Comparison of ENCODE assay signal across 10 mouse cellular contexts in genomic region chr4:103326994-103327393, GRCm38 (mm10). TPM values are rescaled to one million over a fixed set of nuclear protein-coding genes. Genes with fewer than 3 reads are reported as not detected.
DNase-seq lines count a peak whose midpoint lies in the region; TF ChIP-seq lines count a peak whose summit lies in the region.
"Had no signal": no experiment of that assay in that cellular context is flagged by ENCODE, and none has a peak within 500 bp of the region (broad histone marks: within the 10 kb centered on the region; RNA-seq: fewer than 3 reads in every experiment).

No protein-coding gene starts in this region.

- H3K4me1 ChIP-seq in bone marrow, adult 2 months (ENCODE audit: control insufficient read depth, insufficient read depth, low read length): no peaks in the 10 kb centered on the region; the same call in 1 of the 2 replicates

- H3K27ac ChIP-seq in bone marrow, adult 2 months (ENCODE audit: control insufficient read depth, insufficient read depth, low read depth, low read length, poor library complexity): no peak overlapping the region
- H3K27ac ChIP-seq: heart, embryonic 15.5 days; macrophage had no signal

- H3K4me3 ChIP-seq in bone marrow, adult 2 months (replicated peaks; ENCODE audit: control insufficient read depth, low read depth, low read length): no peak overlapping the region
- H3K4me3 ChIP-seq: heart, embryonic 15.5 days had no signal

- peak; percentile 59 for DNase-seq in gastrocnemius, adult 18-20 months (ENCODE audit: low spot score)
- DNase-seq in gastrocnemius, postnatal 4 days (ENCODE audit: low spot score in 2 of 2): no peak
- DNase-seq in 416B (ENCODE audit: low read depth): peak; percentile 21
- peak; percentile 43 for DNase-seq in large intestine, adult 2 months (ENCODE audit: low read depth, low spot score)
- DNase-seq in layer of hippocampus, postnatal 25 days (ENCODE audit: extremely low spot score in 1 of 2, low spot score in 1 of 2): no peak
- no peak for DNase-seq in left cerebral cortex, postnatal 36 days (ENCODE audit: low spot score in 2 of 2)
- DNase-seq in left cerebral cortex, postnatal 25 days (ENCODE audit: low spot score in 2 of 2): no peak

- no peak for TF ChIP-seq POLR2A in bone marrow, adult 2 months (IDR thresholded peaks at IDR 0.05; ENCODE audit: borderline replicate concordance, control insufficient read depth, low read depth, low read length)

- TF ChIP-seq CTCF in bone marrow, adult 2 months (IDR thresholded peaks at IDR 0.05; ENCODE audit: control insufficient read depth, insufficient read depth, low read length): peak; percentile 54

- 80% methylated on average over 3 of the region's 3 CpGs for WGBS in bone marrow, adult 2 months
- WGBS in large intestine, adult 2 months: 50% methylated on average over 3 of the region's 3 CpGs

- intact Hi-C loops in left cerebral cortex, postnatal 36 days (cut with DNase I): no loop called here
- intact Hi-C loops in left cerebral cortex, postnatal 25 days (cut with DNase I): no loop called here

RNA-seq across cellular contexts. Expression of gene Oma1, which starts 13.4 kb away (rescaled TPM):
- total RNA-seq in gastrocnemius, adult 18-20 months (2021): 10 to 100 TPM; 25.6 to 29.0 TPM
- 10 to 100 TPM; 16.0 to 16.3 TPM for total RNA-seq in gastrocnemius, postnatal 4 days (2021)
- polyA plus RNA-seq in bone marrow, adult 2 months (2011; ENCODE audit: insufficient read depth, insufficient read length, low replicate concordance, missing spikeins): 4.9 and 5.9 TPM in 2 replicates
- 8.5 and 10.9 TPM in 2 replicates for polyA plus RNA-seq in large intestine, adult 2 months (2012; rRNA removed)
- total RNA-seq in layer of hippocampus, postnatal 25 days (2021): 1 to 10 TPM; 7.5 to 9.0 TPM
- 1 to 10 TPM; 7.1 to 7.2 TPM for total RNA-seq in left cerebral cortex, postnatal 36 days (2021)
- total RNA-seq in left cerebral cortex, postnatal 25 days (2021): 1 to 10 TPM; 8.4 to 9.1 TPM

RNA-seq across cellular contexts. Expression of gene 4921539E11Rik, which starts 36.3 kb away (rescaled TPM):
- total RNA-seq in gastrocnemius, adult 18-20 months (2021): not detected
- not detected for total RNA-seq in gastrocnemius, postnatal 4 days (2021)
- not detected in 2 replicates for polyA plus RNA-seq in bone marrow, adult 2 months (2011; ENCODE audit: insufficient read depth, insufficient read length, low replicate concordance, missing spikeins)
- not detected in 2 replicates for polyA plus RNA-seq in large intestine, adult 2 months (2012; rRNA removed)
- total RNA-seq in layer of hippocampus, postnatal 25 days (2021): not detected
- total RNA-seq in left cerebral cortex, postnatal 36 days (2021): not detected
- total RNA-seq in left cerebral cortex, postnatal 25 days (2021): not detected
- polyA plus RNA-seq: heart, embryonic 15.5 days; macrophage had no signal

Comparison
In these comparisons a context has a peak if more than half of its experiments do, and no peak if none do; other contexts are left out.
1. DNase-seq: peak in gastrocnemius, adult 18-20 months (single experiment), 416B (single experiment) and large intestine, adult 2 months (single experiment); none in gastrocnemius, postnatal 4 days (0 of 2), layer of hippocampus, postnatal 25 days (0 of 2), left cerebral cortex, postnatal 36 days (0 of 2) and left cerebral cortex, postnatal 25 days (0 of 2).